Mouse (Mus musculus) fibroblast of lung, adult 2 months (primary cell): ENCODE measurements at regions not wholly inside any gene's neighbourhood (a gene's known extent, or its start where the extent isn't known, plus 50 kb on each side); places are given as distances from the start of the nearest gene placed in this dataset.

Experiments
- DNase-seq: peaks from one replicate; pipeline ENCODE4 v3.0.0-alpha.2; 2011; ENCODE audit warnings: low read depth

GRCm38 (mm10) chr15:57543985-57544384 is 66.6 kb upstream of the Slc22a22 start:
- DNase-seq: no peak

DNA sequence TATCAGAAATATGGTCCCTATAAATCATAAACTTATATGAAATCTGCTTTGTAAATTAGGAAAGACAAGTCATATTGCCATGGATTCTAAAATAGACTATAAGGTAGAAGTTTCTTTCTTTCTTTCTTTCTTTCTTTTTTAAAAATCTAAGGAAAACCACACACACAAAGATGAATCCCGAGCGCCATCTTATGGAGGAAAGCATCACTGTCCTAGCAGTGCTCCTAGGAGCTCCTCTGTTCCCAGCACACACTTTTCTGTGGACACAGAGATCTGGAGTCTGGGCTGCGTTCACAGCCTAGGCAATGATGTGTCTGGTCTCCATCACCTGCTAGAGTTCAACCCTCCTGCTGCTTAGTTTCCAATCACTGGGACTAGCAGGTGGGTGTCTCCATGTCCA is 65.2 kb upstream of the Slc22a22 start:
- DNase-seq: no peak

DNA sequence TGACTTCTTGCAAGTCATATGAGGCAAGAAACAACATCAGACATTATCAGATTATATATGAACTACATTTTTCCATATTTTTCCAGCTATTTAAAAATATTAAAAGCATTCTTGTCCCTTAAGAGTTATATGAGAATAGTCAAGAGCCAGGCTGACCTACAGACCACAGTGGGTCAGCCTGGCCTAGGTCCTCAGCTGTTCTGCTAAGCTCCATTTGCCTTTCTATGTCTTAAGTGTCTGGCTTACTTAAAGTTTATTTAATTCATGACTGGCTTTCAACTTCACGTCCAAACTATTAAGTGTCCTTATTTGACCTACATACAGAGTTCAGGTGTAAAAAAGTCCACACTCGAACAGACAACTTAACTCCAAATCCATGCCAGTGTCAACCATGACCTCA is 58.1 kb upstream of the Slc22a22 start:
- DNase-seq: no peak
